Mouse (Mus musculus) regulatory T cell (primary cell): ENCODE results near the gene Gm29423.
"Not testable (repeated sequence)": the region's sequence is repeated elsewhere in the genome, so short reads cannot be mapped to it uniquely, and the experiment has no call there.

ENCODE experiments used
- in situ Hi-C: fragments of 300-600 bp; cut with MboI, MseI; formaldehyde crosslinking; loops from one replicate; pipeline ENCODE4 v1.15.1; 2025; ENCODE audit warnings: high pct_unique_total_duplicates

Gene Gm29423

GRCm38 (mm10) chrY:70303187-70303586 is at the start of gene Gm29423, which contains the start of gene Gm29644:
Gene Gm29423, minus strand, starts transcription at chrY:70303287.
Gene Gm29644, minus strand, starts transcription at chrY:70303343.
- in situ Hi-C loops: not testable (repeated sequence)

- in situ Hi-C loops: not testable (repeated sequence)
These were observed 29.5 kb downstream of the Gm29423 start, which contains the start of gene Gm21118 for GRCm38 (mm10) chrY:70273542-70273941. Gene Gm21118, minus strand, starts transcription at chrY:70273642.
